Mouse (Mus musculus) forebrain, embryonic 14.5 days (tissue): ENCODE data around the gene Kcnab3. TPM values are rescaled to one million over a fixed set of nuclear protein-coding genes. Genes with fewer than 3 reads are reported as not detected.
A peak's percentile ranks its signal among the peaks of the same experiment; 100 is the strongest.

Source experiments
- ATAC-seq: fragments of 200-750 bp; cut with Nextera tagmentation; 2 replicates; pipeline ENCODE4 v1.8.0; 2017; ENCODE audit warnings: mild to moderate bottlenecking, moderate library complexity
- DNase-seq: peaks from one replicate; pipeline ENCODE4 v3.0.0-alpha.2; 2015; ENCODE audit warnings: low spot score
- H3K27ac ChIP-seq: fragments of 300-500 bp; sonication (generic); 2 replicates; pipeline ENCODE4 v1.5.1; 2014; ENCODE audit warnings: low read depth, mild to moderate bottlenecking, control low read depth, low read length, moderate library complexity
- H3K27me3 ChIP-seq: fragments of 300-500 bp; sonication (generic); replicated peaks from 2 replicates; pipeline ENCODE4 v1.6.1; 2014; ENCODE audit warnings: low read length, control low read depth, mixed read lengths; ENCODE audit not compliant: control insufficient read depth, insufficient read depth
- H3K36me3 ChIP-seq: fragments of 300-500 bp; sonication (generic); 2 replicates; pipeline ENCODE4 v1.6.1; 2014; ENCODE audit warnings: low read length, control low read depth; ENCODE audit not compliant: control insufficient read depth, insufficient read depth
- H3K4me1 ChIP-seq: fragments of 300-500 bp; sonication (generic); 2 replicates; pipeline ENCODE4 v1.6.1; 2014; ENCODE audit warnings: antibody characterized with exemption, low read length, control low read depth; ENCODE audit not compliant: control insufficient read depth, insufficient read depth
- H3K4me2 ChIP-seq: fragments of 300-500 bp; sonication (generic); 2 replicates; pipeline ENCODE4 v1.6.1; 2014; ENCODE audit warnings: mild to moderate bottlenecking, control low read depth, low read length
- H3K4me3 ChIP-seq: fragments of 300-500 bp; sonication (generic); 2 replicates; pipeline ENCODE4 v1.5.1; 2014; ENCODE audit warnings: low read depth, low read length, control low read depth
- H3K9ac ChIP-seq: fragments of 300-500 bp; sonication (generic); 2 replicates; pipeline ENCODE4 v1.6.1; 2014; ENCODE audit warnings: mild to moderate bottlenecking, low read length, control low read depth, moderate library complexity
- H3K9me3 ChIP-seq: fragments of 300-500 bp; sonication (generic); replicated peaks from 2 replicates; pipeline ENCODE4 v1.6.1; 2016; ENCODE audit warnings: low read length, control low read depth, mixed read lengths; ENCODE audit not compliant: control insufficient read depth
- WGBS: fragments of 180-500 bp; shearing (Covaris S2); extraction: QIAGEN DNeasy Blood & Tissue Kit; methylation state at CpG from one replicate; pipeline ENCODE4 v1.1.7; 2014; 5-methylcytosine and 5-hydroxymethylcytosine counted together
- polyA plus RNA-seq: library from polyadenylated mRNA; unstranded; fragments of >200 nt; fragmentation: Nextera tagmentation; extraction: Ambion mirVana; gene quantifications from 2 replicates; pipeline ENCODE4 v1.2.1, GENCODE M21; 2014

Kcnab3 gene
- polyA plus RNA-seq, 1 experiment from 2014 or later, result 3.3 TPM

- peaks cover 15% of the 10 kb centered on the region for H3K4me1 ChIP-seq
- peak within 1 kb of the TSS; percentile 51 for H3K4me3 ChIP-seq
- WGBS, result under 1% methylated on average over 98 of the region's 99 CpGs
- peak; percentile 90 for DNase-seq
- H3K4me2 ChIP-seq, result peak within 1 kb of the TSS; percentile 82
- peak within 1 kb of the TSS; percentile 77 for H3K9ac ChIP-seq
- ATAC-seq, result peak; percentile 93
- peaks cover 25% of the 10 kb centered on the region for H3K36me3 ChIP-seq
- H3K9me3 ChIP-seq, result no peaks in the 10 kb centered on the region
- H3K27me3 ChIP-seq, result no peaks in the 10 kb centered on the region
- peak within 1 kb of the TSS; percentile 81 for H3K27ac ChIP-seq
These were observed 14.4 kb downstream of the Kcnab3 start, which contains the start of gene Rnf227 for GRCm38 (mm10) chr11:69340161-69341131. Rnf227 (plus strand) TSS chr11:69340461.

DNA sequence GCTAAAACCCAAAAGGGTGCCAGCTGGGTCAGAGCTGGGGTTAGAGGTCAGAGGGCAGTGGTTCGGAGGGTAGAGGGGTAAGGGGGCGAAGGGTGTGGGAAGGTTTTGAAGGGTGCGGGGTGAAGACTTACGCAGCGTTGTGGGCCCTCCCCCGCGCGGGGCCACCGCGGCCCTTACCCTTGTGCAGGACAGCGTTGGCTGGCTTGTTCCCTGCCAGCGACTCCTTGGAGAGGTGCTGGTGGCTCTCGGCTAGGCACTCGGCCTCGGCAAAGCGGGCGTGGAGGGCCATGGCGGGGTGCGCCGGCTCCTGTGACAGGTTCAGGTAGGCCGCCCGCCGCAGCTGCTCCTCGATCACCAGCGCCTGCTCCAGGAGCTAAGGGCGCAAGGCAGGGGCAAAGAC lies 20.4 kb downstream of the Kcnab3 start:
- Histone ChIP-seq H3K9me3 (no peaks in the 10 kb centered on the region), H3K27me3 (no peaks in the 10 kb centered on the region), H3K9ac (no peak overlapping the region), H3K36me3 (peaks cover 85% of the 10 kb centered on the region), H3K4me2 (no peak overlapping the region), H3K4me3 (no peak overlapping the region), H3K27ac (no peak overlapping the region), H3K4me1 (peaks cover 5% of the 10 kb centered on the region)
- WGBS, result 94% methylated on average over 26 of the region's 26 CpGs
- ATAC-seq, result no peak
- DNase-seq, result no peak

DNA sequence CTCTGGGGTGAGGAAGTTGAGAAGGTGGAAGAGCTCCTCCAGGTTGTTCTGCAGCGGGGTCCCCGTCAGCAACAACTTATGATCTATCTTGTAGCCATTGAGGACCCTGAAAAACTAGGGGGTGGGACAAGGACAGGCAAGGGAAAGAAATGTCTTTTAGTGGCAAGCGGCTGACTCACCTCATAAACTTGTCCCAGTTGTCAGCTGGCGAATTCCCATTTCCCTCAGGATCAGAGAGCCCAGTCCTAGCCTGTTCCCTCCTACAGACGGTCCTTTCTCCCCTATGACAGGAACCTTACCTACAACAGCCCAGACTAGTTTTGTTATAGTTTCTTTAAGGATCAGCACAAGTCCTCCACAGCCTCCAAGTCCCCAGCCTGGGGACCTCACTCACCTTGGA lies 30.5 kb downstream of the Kcnab3 start:
- Histone ChIP-seq H3K4me1 (no peaks in the 10 kb centered on the region), H3K9ac (no peak overlapping the region), H3K4me2 (no peak overlapping the region), H3K27me3 (no peaks in the 10 kb centered on the region), H3K27ac (no peak overlapping the region), H3K9me3 (no peaks in the 10 kb centered on the region), H3K4me3 (no peak overlapping the region), H3K36me3 (peaks cover 100% of the 10 kb centered on the region)
- ATAC-seq, result no peak
- DNase-seq, result no peak
- 90% methylated on average over 5 of the region's 5 CpGs for WGBS

GRCm38 (mm10) chr11:69357690-69358089 lies 31.6 kb downstream of the Kcnab3 start:
- ATAC-seq (no peak), DNase-seq (no peak)
- Histone ChIP-seq H3K4me2 (no peak overlapping the region), H3K36me3 (peaks cover 99% of the 10 kb centered on the region), H3K4me1 (no peaks in the 10 kb centered on the region), H3K27ac (no peak overlapping the region), H3K9ac (no peak overlapping the region), H3K27me3 (no peaks in the 10 kb centered on the region), H3K4me3 (no peak overlapping the region), H3K9me3 (no peaks in the 10 kb centered on the region)
- 91% methylated on average over 12 of the region's 12 CpGs for WGBS

DNA sequence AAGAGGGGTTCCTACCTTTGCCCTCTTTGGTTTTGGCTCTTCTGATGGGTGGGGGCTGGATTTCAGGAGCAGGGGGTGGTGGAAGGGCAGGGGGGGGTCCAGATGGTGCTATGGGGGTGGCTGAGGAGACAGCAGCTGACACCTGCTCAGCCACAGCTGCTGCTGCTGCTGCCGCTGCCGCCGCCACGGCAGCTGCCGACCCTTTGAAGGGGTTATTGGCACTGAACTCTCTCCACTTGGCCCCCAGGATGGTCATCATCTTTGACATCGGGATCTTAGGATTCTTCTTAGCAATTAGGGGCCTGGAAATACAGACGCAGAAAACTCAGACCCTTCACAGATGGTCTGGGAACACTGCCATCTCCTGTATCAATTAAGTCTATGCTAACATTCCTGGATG lies 36.0 kb downstream of the Kcnab3 start:
- Histone ChIP-seq H3K36me3 (peaks cover 74% of the 10 kb centered on the region), H3K4me1 (peaks cover 24% of the 10 kb centered on the region), H3K4me2 (no peak overlapping the region), H3K4me3 (no peak overlapping the region), H3K9ac (no peak overlapping the region), H3K9me3 (no peaks in the 10 kb centered on the region), H3K27me3 (no peaks in the 10 kb centered on the region), H3K27ac (peak overlapping the region; percentile 57; the same call in 1 of the 2 replicates)
- ATAC-seq (no peak), DNase-seq (peak; percentile 48)
- 52% methylated on average over 7 of the region's 7 CpGs for WGBS

DNA sequence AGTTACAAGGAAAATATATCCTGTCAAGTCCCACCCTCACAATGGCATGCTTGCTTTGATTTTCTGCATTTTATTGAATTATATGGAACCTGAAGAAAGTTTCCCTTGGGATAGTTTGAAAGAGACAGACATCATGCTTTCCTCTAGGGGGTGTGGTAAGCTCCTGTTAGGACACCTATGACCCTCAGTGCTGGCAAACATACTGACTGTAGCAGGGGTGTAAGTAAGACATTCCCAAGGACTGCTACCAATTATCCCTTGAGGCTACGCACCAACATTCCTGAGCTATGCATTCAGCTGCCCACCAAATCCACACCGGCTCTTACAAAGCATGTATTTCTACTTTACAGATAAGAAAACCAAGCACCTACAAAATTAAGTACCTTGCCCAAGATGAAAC lies 36.4 kb downstream of the Kcnab3 start:
- Histone ChIP-seq H3K4me1 (peaks cover 24% of the 10 kb centered on the region), H3K9me3 (no peaks in the 10 kb centered on the region), H3K27me3 (no peaks in the 10 kb centered on the region), H3K27ac (no peak overlapping the region), H3K9ac (no peak overlapping the region), H3K4me2 (no peak overlapping the region), H3K36me3 (peaks cover 69% of the 10 kb centered on the region), H3K4me3 (no peak overlapping the region)
- WGBS, result 82% methylated on average over 2 of the region's 2 CpGs
- peak; percentile 39 for DNase-seq
- no peak for ATAC-seq

DNA sequence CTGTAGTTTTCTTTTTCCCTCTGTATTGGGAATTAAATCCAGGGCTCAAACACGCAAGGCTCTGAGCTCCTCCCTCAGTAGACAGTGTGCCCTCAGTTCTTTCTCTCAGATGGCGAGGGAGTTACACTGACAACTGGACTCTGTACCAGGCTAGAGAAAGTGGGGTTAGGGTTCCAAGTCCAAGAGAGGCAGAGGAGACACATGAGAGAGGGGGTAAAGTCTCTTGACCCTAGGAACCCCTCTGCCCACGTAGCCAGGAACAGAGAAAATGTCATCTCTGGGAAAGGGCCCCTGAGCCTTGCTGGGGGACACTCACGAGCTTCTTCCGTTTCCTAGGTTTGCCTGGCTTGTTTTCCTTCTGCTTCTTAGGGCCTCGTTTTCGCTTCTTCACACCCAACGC lies 38.3 kb downstream of the Kcnab3 start:
- H3K9me3 ChIP-seq, result no peaks in the 10 kb centered on the region
- peak overlapping the region; percentile 97; the same call in 1 of the 2 replicates for H3K4me3 ChIP-seq
- DNase-seq (no peak), ATAC-seq (no peak)
- peak overlapping the region; percentile 96 for H3K4me2 ChIP-seq
- H3K4me1 ChIP-seq, result peaks cover 27% of the 10 kb centered on the region
- peak overlapping the region; percentile 74; the same call in 1 of the 2 replicates for H3K9ac ChIP-seq
- no peaks in the 10 kb centered on the region for H3K27me3 ChIP-seq
- WGBS, result 54% methylated on average over 8 of the region's 8 CpGs
- H3K36me3 ChIP-seq, result peaks cover 50% of the 10 kb centered on the region
- peak overlapping the region; percentile 100 for H3K27ac ChIP-seq

- peak overlapping the region; percentile 74 for H3K9ac ChIP-seq
- peak overlapping the region; percentile 96 for H3K4me2 ChIP-seq
- no peaks in the 10 kb centered on the region for H3K27me3 ChIP-seq
- H3K9me3 ChIP-seq, result no peaks in the 10 kb centered on the region
- ATAC-seq (peak; percentile 61), DNase-seq (peak; percentile 94)
- WGBS, result under 1% methylated on average over 6 of the region's 6 CpGs
- H3K27ac ChIP-seq, result peak overlapping the region; percentile 100
- peaks cover 45% of the 10 kb centered on the region for H3K36me3 ChIP-seq
- H3K4me3 ChIP-seq, result peak overlapping the region; percentile 97
- peaks cover 27% of the 10 kb centered on the region for H3K4me1 ChIP-seq
These were observed 38.9 kb downstream of the Kcnab3 start for GRCm38 (mm10) chr11:69364910-69365309.

DNA sequence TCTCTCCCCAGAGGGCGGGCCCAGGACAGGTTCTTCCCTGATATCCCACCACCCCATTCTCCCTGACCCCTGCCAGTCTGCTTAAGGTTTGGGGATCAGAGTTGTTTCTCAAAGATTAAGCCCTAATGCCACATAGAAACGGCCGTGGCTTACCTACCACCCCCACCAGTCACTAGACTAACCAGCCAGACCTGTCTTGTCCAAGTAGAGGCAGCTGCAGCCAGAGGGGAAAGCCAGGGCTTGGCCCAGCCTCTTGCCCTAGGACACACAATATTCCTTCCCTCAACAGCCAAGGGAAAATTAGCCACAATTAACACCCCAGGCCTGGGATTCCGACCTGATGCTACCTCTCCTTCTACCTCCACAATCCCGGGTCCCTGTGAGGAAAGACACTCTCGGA lies 39.7 kb downstream of the Kcnab3 start:
- peaks cover 37% of the 10 kb centered on the region for H3K36me3 ChIP-seq
- ATAC-seq (no peak), DNase-seq (no peak)
- no peaks in the 10 kb centered on the region for H3K27me3 ChIP-seq
- H3K27ac ChIP-seq, result peak overlapping the region; percentile 100
- 29% methylated on average over 6 of the region's 6 CpGs for WGBS
- no peaks in the 10 kb centered on the region for H3K9me3 ChIP-seq
- peak overlapping the region; percentile 96 for H3K4me2 ChIP-seq
- peak overlapping the region; percentile 74 for H3K9ac ChIP-seq
- H3K4me1 ChIP-seq, result peaks cover 29% of the 10 kb centered on the region
- peak overlapping the region; percentile 97 for H3K4me3 ChIP-seq
